Mouse (Mus musculus): ENCODE measurements around the gene Olfr1418.

DNA sequence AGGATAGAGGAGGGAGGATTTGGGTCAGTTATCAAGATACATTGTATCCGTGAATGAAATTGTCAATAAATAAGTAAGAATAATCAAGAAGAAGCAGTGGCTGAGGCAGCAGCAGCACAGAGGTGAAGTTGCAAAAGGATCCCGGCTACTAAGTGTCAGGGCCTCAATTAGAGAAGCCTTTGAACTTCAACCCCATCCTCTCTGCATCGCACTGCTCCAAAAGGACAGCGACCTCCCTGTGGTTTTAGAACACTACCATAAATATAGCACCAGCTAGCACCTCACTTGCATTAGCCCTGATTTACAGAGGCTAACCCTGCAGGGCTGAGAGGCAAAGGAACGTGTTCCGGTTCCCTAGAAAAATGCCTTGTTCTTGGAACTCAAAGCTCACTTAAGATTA, 44.2 kb downstream of the Olfr1418 start:
- TF ChIP-seq CTCF (IDR thresholded peaks at IDR 0.05; ENCODE audit: low read depth) (no peak), EP300 (IDR thresholded peaks at IDR 0.05; ENCODE audit: low read depth) (no peak)

All from heart, postnatal 0 days (tissue).